Mouse (Mus musculus) right cerebral cortex, postnatal 25 days (tissue): ENCODE measurements around the gene Wfdc2.

ENCODE experiments used
- DNase-seq: peaks from one replicate; pipeline ENCODE4 v3.0.0; 2022

The Wfdc2 gene

GRCm38 (mm10) chr2:164562391-164563188, at the start of gene Wfdc2:
Gene Wfdc2 (plus strand): TSS chr2:164562413.
- no peak for DNase-seq

GRCm38 (mm10) chr2:164513389-164513788, 48.8 kb upstream of the Wfdc2 start:
- DNase-seq: no peak

- no peak for DNase-seq
Observed at GRCm38 (mm10) chr2:164514916-164515315, 47.3 kb upstream of the Wfdc2 start.

DNA sequence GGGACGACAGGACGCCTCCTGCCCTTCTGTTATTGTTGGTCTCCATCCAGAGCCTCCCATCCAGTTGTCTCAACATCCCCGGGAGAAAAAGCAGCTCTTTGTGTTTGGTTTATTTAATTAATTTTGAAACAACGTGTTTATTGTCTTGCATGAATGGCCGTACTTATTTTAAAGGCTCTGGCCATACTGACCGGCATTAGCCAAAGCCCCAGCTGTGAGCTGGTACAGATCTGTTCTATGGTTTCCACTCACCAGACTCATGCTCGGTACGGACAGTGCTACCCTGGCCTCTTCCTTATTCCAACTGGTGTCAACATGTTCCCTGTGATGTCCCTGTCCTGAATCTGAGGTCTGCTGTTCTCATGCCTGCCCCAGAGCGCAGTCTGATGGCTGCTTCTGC, 46.3 kb upstream of the Wfdc2 start:
- no peak for DNase-seq

- no peak for DNase-seq
Observed at GRCm38 (mm10) chr2:164516592-164516991, 45.6 kb upstream of the Wfdc2 start.

DNA sequence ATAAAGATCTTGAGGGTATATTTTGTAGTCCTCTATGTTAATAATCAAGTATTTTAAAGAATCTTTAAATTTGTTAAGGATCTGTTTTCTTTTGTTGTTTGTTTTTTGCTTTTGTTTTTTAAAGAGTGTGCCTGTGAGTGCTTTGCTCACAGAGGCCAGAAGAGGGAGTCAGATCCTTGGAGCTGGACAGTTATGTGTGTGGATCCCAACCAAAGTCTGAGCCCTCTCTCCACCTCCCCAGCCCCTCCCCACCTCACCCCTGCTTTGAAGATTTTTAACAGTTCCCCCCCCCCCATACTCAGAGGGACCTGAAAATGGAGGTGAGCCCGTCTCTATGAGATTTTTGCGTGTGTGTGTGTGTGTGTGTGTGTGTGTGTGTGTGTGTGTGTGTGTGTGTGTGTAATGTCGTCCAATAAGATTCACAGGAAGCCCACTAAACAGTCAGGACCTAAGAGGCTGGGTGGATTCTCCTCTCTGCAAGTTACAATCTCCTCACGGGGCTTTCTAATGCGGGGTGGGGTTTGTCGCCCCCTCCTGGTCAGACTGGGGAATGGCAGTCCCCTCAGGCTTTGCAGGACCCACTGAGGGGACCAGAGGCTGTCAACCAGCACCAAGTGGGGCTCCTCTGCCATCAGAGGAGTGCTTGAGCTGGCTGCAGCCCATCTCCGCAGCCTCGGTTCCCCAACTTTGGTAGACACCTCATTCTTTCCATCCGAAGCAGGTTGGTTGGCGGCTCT, 44.6 kb upstream of the Wfdc2 start:
- peak; percentile 39 for DNase-seq

- DNase-seq: no peak
Observed at GRCm38 (mm10) chr2:164518266-164519170, 43.7 kb upstream of the Wfdc2 start.

DNA sequence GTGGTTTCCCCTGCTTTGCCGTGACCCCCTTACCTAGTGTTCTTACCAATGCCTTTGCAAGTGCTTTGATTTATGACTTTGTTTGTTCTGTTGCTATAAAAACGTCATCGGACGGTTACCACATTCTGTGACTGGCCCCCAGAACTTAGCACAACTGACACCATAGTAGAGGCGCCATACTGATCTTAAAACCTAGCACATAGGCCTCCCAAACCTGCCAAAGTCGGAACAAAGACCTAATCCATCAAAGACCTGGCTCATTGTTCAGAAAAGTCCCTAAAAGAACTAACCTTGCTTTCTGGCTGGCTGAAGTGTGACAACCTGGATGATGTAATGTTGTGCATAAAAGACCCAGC, 43.1 kb upstream of the Wfdc2 start:
- no peak for DNase-seq

DNA sequence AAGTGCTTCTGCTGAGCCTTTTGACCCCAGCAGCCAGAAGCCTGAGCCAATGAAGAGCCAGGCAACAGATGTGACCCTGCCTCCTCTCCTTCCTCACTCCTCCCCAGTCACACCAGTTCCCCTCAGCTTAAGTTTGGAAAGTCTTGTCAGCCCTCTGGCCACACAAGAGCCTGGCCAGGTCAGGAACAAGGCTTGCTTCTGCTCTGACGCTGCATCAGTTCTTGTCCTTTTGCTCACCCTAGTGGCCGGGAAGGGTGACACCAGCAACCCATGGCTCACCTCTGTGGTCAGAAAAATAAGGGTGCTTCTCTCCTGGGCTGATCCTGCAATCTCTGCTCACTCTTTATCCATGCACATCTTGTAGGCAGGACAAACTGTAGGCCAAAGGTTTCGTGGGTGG, 41.4 kb upstream of the Wfdc2 start:
- no peak for DNase-seq

DNA sequence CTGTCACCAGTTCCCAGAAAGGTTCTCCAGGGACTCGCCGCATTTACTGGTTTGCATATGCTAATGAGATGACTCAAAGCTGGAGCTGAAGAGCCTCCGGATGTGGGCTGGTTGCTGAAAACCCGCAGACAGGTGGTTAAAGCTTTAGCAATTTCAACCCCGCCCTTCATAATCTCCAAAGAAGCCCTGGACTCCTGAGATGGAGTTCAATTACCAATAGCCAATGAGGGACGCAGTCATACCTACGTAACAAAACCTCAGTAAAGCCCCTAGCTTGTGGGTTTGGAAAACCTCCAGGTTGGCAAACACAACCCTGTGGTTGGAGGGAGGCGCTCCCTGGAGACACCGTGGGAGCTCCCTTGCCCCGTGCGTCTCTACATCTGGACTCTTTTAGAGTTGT, 40.4 kb upstream of the Wfdc2 start:
- no peak for DNase-seq

DNA sequence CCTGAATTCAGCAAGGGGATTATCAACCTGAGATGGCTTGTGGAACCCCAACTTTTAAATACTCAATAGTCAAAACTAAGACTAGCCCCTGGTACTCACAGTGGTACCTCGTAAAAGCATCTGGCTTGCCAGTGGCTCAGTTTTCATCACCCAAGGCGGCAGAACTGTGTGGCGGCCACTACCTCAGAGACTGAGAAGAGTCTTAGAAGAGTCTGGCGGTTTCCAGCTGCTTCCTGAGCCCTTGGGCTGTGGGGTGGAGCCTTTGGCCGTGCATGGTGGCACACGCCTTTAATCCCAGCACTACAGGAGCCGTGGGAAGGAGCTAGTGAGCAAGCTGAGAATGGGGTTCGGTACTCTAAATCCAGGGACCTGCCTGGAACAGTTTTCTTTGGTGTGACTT, 39.9 kb upstream of the Wfdc2 start:
- no peak for DNase-seq

- no peak for DNase-seq
Observed at GRCm38 (mm10) chr2:164523301-164523773, 38.9 kb upstream of the Wfdc2 start.

DNA sequence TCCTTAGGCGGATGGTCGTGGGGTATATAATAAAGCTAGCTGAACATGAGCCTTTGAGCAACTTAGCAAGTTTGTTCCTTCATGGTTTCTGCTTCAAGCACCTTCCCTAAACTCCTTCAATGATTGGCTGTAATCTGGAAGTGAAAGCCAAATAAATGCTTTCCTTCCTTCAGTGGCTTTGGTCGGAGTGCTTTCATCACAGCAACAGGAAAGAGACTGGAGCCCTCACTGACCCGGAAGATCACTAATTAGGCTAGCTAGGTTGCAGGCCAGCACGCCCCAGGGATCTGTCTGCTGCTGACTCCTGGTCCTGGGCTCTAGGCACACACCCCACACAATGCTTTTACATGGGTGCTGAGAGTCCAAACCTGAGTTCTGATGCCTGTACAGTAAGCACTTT, 33.7 kb upstream of the Wfdc2 start:
- DNase-seq: no peak

DNA sequence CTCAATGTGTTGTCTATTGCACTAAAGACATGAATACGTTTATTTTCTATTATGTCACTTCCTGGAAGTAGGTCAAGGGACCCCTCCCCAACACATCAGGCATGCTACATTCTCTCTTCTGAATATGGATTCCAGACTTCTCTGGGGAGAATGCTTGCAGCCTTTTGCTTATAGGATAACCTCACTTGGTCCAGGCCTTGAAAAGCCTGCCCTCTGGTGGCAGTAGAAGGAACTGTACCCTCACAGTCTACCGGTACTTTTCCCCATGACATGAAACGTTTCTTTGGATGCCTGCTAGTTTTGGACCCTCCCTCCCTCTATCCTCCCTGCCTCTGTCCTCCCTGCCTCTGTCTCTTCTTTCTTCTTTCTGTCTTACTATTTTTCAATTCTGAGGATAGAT, 31.0 kb upstream of the Wfdc2 start:
- DNase-seq: peak; percentile 65

DNA sequence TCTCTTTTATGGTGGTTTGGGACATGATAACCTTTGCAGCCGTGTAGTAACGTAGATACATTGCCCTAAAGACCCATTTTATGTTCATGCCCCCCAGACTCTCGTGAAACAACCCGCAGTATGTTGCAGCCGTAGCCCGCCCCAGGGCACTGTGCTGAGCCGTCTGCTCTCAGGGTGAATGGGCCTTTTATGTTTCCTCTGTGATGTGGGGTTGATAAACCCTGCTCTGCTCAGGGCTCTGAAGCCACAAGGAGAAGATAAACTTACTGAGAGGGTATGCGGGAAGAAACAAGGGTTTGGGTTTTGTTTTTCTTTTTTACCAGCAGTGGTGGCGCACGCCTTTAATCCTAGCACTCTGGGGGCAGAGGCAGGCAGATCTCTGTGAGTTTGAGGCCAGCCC, 27.9 kb upstream of the Wfdc2 start:
- DNase-seq: no peak

- DNase-seq: no peak
Observed at GRCm38 (mm10) chr2:164537003-164537402, 25.2 kb upstream of the Wfdc2 start.

GRCm38 (mm10) chr2:164540652-164541427, 21.4 kb upstream of the Wfdc2 start:
- DNase-seq: no peak

GRCm38 (mm10) chr2:164542132-164542531, 20.1 kb upstream of the Wfdc2 start:
- peak; percentile 76 for DNase-seq

DNA sequence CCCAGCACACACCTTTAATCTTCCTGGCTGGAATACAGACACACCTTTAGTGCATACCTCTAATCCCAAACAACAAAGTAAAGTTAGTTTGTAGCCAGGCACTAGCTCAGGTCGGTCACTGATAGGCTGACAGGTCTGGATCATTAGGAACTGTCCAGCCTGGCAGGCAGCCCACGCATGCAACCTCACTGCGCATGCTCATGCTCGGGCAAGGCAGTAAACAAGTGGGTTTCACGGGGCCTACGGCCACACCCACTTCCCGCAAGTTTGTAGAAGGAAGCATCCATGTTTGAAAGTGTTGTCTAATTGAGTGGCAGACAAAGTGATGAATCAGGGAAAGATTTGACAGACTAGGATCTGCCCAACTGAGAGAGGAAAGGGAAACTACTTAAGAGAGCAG, 19.6 kb upstream of the Wfdc2 start:
- DNase-seq: no peak

DNA sequence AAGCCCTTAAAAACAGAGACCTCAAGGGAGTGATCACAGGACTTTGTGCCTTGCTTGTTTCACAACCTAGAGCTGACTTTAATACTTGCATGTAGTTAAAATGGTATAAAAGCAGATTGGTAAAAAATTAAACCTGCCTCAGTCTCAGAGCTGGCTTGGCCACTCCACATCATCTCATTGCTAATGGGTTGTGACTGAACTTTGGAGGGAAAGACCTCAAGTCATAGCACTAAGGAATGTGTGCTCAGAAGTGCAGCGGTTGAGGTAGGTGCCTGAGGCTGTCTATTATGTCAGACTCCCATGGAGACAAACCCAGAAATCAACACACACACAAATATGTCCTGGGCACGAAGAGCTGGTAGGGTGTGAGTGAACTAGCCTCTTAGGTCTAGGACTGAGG, 18.5 kb upstream of the Wfdc2 start:
- DNase-seq: no peak

- DNase-seq: no peak
Observed at GRCm38 (mm10) chr2:164544454-164545097, 17.6 kb upstream of the Wfdc2 start.

- DNase-seq: no peak
Observed at GRCm38 (mm10) chr2:164549338-164549737, 12.9 kb upstream of the Wfdc2 start.
